Mouse (Mus musculus) kidney, postnatal 36 days (tissue): ENCODE results near the gene 4930467E23Rik.
"Not testable (repeated sequence)": the region's sequence is repeated elsewhere in the genome, so short reads cannot be mapped to it uniquely, and the experiment has no call there.

Experiments used
- DNase-seq, 2 experiments: peaks; one replicate each; pipeline ENCODE4 v3.0.0; 2021 to 2022; ENCODE audit warnings: mixed read lengths in 2 of 2

4930467E23Rik gene

GRCm38 (mm10) chr8:19781328-19782114, 52.1 kb downstream of the 4930467E23Rik start:
- not testable (repeated sequence) for DNase-seq

GRCm38 (mm10) chr8:19782736-19783135, 53.4 kb downstream of the 4930467E23Rik start:
- not testable (repeated sequence) for DNase-seq

DNA sequence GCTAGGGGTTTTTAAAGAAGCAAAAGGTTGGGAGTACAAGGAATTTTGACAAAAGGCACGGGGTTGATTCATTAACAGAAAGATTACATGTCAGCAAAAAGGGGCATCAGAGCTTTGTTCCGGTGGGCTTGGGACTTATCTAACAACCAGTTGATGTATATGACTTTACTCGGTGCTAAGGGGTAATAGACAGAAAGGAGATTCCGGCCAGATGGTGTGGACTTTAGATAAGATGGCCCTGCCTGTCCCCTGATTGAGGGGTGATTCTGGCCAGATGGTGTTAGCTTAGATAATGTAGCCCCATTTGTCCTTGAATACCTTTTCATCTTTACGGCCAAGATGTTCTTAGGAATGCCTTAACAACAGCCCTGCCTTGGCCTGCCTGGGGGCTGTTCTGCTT, 54.5 kb downstream of the 4930467E23Rik start:
- not testable (repeated sequence) for DNase-seq

- DNase-seq: peak; percentile 98
Measured at GRCm38 (mm10) chr8:19784554-19785364, 55.4 kb downstream of the 4930467E23Rik start.

DNA sequence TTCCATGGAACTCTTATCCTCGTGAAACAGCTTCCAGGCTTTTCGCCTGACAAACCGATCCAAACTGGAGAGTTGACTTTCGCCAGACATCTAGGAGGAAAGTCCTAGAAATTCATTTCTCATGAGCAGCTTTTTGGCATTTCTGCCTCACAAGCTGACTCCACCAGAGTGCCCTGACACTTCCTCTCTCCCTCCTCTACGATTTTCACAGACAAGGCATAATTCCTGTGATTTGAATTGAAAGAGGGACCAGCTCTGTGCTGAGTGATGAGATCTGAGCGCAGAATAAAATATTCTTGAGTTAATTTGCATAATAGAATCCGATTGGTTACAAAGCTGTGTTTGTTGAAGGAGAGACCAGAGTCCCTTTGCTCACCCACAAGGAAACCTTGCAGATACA, 63.3 kb downstream of the 4930467E23Rik start:
- peak in 1 of 2 experiments; percentile 10 for DNase-seq
